Mouse (Mus musculus) c-Kit-positive CD71-positive TER-119-positive erythroid progenitor cells, embryonic 14.5 days (primary cell): ENCODE measurements around the gene Irgm1.
"Not testable (repeated sequence)": the region's sequence is repeated elsewhere in the genome, so short reads cannot be mapped to it uniquely, and the experiment has no call there.

Source experiments
- DNase-seq: peaks from one replicate; pipeline ENCODE4 v3.0.0-alpha.2; 2013; ENCODE audit warnings: low spot score

Irgm1 gene

GRCm38 (mm10) chr11:48833078-48833730, 38.3 kb downstream of the Irgm1 start:
- no peak for DNase-seq

- no peak for DNase-seq
Measured at GRCm38 (mm10) chr11:48831273-48831672, 40.2 kb downstream of the Irgm1 start.

GRCm38 (mm10) chr11:48830279-48830678, 41.2 kb downstream of the Irgm1 start:
- no peak for DNase-seq

GRCm38 (mm10) chr11:48827926-48828325, 43.6 kb downstream of the Irgm1 start:
- DNase-seq: no peak

GRCm38 (mm10) chr11:48826752-48827096, 44.8 kb downstream of the Irgm1 start:
- DNase-seq: no peak

- not testable (repeated sequence) for DNase-seq
Measured at GRCm38 (mm10) chr11:48825979-48826751, 45.3 kb downstream of the Irgm1 start, which contains the start of the genes Trim7 and Gm12184. Gene Trim7 (plus strand): TSS chr11:48826140. Gene Gm12184 (minus strand): TSS chr11:48826655.

- no peak for DNase-seq
Measured at GRCm38 (mm10) chr11:48824311-48824830, 47.1 kb downstream of the Irgm1 start.

GRCm38 (mm10) chr11:48823536-48823972, 47.9 kb downstream of the Irgm1 start:
- DNase-seq: peak; percentile 92

- no peak for DNase-seq
Measured at GRCm38 (mm10) chr11:48822768-48823512, 48.5 kb downstream of the Irgm1 start.

- DNase-seq: not testable (repeated sequence)
Measured at GRCm38 (mm10) chr11:48821299-48821698, 50.2 kb downstream of the Irgm1 start.

GRCm38 (mm10) chr11:48820308-48820674, 51.2 kb downstream of the Irgm1 start:
- DNase-seq: no peak

- no peak for DNase-seq
Measured at GRCm38 (mm10) chr11:48819614-48820307, 51.7 kb downstream of the Irgm1 start.

- DNase-seq: peak; percentile 99
Measured at GRCm38 (mm10) chr11:48818346-48818745, 53.1 kb downstream of the Irgm1 start.

- DNase-seq: no peak
Measured at GRCm38 (mm10) chr11:48817794-48818193, 53.7 kb downstream of the Irgm1 start.

GRCm38 (mm10) chr11:48816800-48817665, 54.5 kb downstream of the Irgm1 start, which contains the start of gene Trim41:
Gene Trim41 (minus strand): TSS chr11:48817353.
- DNase-seq: peak; percentile 98

- DNase-seq: no peak
Measured at GRCm38 (mm10) chr11:48816281-48816781, 55.2 kb downstream of the Irgm1 start.

- no peak for DNase-seq
Measured at GRCm38 (mm10) chr11:48815851-48816250, 55.6 kb downstream of the Irgm1 start.

GRCm38 (mm10) chr11:48813782-48814181, 57.7 kb downstream of the Irgm1 start:
- DNase-seq: no peak
